Mouse (Mus musculus) ovary, adult 18-20 months (tissue): ENCODE results near the gene Fam168a.

Experiments used
- DNase-seq: peaks from one replicate; pipeline ENCODE4 v3.0.0; 2022; ENCODE audit warnings: low spot score, mixed read lengths

Gene Fam168a

DNA sequence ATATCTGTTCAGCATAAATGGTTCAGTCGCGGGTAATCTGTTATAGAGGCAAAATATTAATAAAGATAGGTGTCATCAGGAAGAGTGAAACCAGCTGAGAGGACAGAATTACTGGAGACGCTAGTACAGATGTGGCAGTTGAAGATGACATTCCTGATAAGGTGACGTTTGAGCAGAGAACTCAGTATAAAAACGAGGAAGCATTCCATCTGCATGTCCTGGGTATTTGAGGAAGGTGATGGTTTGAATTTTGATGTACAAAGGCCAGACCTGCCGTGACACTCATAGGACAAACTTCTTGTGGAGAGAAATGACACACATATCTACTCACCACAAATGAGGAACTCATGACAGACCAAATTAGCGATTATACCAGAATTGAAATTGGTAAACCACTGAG lies 73.8 kb downstream of the Fam168a start:
- DNase-seq = no peak

GRCm38 (mm10) chr7:100784650-100785049 lies 78.2 kb downstream of the Fam168a start:
- no peak for DNase-seq

DNA sequence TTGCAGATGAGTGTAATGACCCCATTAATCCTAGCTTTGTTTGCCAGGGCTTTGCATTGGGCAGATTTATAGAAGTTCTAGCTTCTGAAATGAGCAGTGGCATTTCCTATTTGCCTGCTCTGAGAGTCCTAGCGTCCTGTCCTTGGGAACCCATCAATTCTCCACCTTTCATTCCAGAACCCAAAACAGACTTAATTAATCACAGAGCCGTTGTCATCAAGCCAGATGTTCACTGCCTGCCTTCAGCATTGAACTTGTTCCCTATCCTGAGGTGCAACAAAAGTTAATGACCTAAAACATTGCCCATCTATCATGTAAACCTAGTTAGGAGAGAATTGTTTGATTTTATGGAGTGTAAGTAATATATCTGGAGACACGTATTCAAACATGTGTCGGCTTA lies 79.0 kb downstream of the Fam168a start:
- no peak for DNase-seq

DNA sequence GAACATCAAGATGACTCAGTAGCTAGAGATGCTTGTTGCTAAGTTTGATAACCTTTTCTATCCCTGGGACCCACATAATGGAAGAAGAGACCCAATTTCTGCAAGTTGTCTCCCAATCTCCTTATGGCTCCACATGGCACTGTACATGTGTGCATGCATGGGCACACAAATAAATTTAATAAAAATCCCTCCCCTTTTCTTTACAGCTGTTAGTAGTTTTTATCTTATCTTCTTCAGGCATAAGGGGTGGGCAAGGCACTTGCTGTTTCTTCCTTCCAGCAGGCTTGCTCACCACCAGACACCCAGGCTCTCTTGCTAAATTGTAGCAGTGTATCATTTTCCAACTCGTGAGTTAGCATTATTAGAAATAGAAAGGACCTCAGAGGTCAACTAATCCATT lies 79.6 kb downstream of the Fam168a start:
- no peak for DNase-seq

DNA sequence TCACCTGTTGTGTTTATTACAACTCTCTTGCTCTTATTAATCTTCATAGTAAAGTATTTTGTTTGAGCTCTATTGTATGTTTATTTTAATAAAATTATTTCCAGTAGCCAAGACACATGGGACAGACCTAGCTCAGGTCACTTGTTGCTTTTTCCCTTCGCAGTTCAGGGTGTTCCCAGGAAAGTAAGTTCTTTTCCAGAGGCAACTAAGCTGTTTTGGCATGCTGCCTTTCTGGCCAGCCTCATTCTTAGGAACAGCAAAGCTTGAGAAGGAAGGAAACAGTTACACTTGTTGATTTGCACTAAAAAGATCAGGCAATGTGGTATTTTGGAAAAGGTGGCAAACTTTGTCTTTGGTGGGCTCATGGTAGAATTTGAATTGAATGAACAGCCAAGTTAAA lies 81.9 kb downstream of the Fam168a start:
- DNase-seq = no peak

GRCm38 (mm10) chr7:100798810-100799209 lies 92.4 kb downstream of the Fam168a start:
- DNase-seq = no peak

DNA sequence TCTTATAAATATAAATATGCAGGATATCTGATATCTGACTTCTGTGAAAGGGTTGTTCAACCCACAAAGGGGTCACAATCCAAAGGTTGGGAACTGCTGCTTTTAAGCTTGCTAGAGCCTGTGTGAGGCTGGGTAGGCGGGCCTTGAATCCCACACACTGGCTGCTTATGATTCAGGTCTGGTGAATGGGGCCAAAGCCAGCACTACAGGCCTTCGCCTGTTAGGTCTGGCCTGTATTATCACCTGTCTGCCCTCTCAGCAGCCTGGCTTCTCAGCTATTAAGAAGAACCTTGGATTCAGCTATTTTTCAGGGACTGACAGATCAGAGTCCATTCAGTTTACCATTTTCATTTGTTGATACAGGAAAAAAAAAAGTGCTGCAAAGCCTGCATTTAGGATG lies 99.0 kb downstream of the Fam168a start:
- no peak for DNase-seq

DNA sequence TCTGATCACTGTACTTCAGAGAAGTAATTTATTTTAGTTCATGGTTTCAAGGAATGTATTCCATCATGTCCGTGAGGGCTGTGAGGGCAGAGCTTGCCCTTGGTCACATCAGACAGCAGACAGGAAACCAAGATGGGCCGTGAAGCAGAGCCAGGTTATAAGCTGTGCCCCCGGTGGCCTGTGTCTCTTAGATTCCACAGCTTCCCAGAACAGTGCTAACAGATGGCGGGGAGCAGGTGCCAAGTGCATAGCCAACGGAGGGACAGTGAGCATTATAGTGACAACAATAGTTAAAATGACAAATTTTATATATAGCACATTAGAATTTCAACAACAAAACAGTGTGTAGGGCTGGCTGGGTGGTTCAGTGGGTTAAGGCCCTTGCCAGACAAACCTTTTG lies 105.5 kb downstream of the Fam168a start:
- DNase-seq = no peak

DNA sequence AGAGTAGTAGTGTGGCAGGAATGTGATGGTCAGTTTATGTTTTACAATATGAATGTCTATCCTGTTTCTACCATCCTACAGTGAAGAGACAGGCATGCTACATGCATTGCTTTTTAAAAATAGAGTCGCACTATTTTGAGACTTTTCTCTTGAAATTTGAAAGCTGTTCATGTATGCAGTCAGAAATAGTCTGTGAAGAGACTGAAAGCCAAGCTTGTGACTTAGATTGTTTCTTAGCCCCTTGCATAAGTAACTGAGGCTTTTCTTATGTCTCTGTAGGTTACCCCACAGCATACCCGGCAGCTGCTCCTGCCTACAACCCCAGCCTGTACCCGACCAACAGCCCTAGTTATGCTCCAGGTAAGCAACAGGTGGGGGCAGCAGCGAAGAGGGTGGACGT lies 106.2 kb downstream of the Fam168a start:
- no peak for DNase-seq

DNA sequence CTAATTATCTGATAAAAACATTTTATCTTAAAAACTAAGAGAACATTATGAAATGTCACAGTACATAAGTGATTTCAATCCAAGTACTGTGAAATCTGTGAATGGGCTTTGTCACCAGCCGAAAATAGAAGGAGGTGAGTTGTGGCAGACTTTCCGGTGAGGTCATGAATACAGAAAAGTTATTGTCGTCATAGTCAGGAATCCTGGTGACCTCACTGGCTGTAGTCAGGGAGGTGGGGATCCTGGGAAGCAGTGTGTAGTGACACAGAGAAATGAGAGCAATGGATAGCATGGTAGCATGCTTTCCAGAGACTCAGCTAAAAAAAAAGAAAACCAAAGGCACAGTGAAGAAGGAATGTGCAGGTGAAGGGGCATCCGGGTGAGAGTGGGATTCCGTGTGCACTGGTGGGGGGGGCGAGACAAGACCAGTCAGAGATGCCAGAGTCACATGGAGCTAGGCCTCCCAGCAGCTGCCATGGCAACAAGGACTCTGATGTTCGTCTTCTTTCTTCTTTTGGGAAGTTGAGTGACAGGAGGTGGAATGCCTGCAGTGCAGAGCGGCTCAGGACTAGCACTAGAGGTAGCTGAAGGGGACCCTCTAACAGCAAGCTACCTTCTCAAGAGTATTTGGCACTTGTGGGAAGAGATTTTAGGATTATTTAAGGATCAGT lies 109.6 kb downstream of the Fam168a start:
- no peak for DNase-seq

- DNase-seq = no peak
These were observed 110.5 kb downstream of the Fam168a start for GRCm38 (mm10) chr7:100816759-100817441.

GRCm38 (mm10) chr7:100817442-100817760 lies 111.0 kb downstream of the Fam168a start:
- no peak for DNase-seq

GRCm38 (mm10) chr7:100818401-100819064 lies 112.1 kb downstream of the Fam168a start:
- no peak for DNase-seq

DNA sequence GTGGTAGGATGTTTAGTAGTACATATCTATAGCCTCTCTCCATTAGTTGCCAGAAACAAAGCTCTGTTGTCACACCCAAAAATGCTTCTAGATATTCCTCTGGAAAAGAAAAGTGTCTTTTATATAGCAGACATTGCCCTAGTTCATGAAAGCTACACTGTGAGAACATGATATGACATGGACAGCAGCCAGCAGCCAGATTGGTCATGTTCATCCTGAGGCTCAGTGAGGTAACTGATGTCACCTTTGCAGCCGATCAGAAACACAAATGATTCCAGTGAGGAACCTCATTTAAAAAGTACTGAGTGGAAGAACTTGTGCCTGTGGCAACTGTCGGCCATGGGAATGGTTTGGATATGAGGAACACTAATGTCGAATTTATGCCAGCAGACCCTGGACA lies 118.2 kb downstream of the Fam168a start:
- no peak for DNase-seq

- no peak for DNase-seq
These were observed 122.1 kb downstream of the Fam168a start for GRCm38 (mm10) chr7:100828549-100828948.

- no peak for DNase-seq
These were observed 127.4 kb downstream of the Fam168a start for GRCm38 (mm10) chr7:100833859-100834258.

DNA sequence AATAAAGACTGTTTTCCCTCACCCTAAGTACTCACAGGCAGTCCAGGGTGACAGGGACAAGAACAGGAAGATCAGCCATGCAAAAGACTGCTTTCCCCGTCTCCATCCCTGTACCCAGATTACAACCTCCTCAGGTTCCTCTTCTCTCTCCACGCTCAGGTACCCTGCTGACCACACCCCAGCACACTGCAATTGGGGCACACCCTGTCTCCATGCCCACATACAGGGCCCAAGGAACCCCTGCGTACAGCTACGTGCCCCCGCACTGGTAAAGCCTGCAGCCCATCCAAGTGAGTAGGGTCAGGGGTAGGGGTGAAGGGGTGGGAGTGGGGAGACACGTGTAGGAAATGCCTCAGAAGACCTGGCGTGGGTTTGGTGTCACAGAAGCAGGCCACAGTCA lies 128.7 kb downstream of the Fam168a start:
- no peak for DNase-seq

GRCm38 (mm10) chr7:100835711-100836110 lies 129.3 kb downstream of the Fam168a start:
- no peak for DNase-seq

DNA sequence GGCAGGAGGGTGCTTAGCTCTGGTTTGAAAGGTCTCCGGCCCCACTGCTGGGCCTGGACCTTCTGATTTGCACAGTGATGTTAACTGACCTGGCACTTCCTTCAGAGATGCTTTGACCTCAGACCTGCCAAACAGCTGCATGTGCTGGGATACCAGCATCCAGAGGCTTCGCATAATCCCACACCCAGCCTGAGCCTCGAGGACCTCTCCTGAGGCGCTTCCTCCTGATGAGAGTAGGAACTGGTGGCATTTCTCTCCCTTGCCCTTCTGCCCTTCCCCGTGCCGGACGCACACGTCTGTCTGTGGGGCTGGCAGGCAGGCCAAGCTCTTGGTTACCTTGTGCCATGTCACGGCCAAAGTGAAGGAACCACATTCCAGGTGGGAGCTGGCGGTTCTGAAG lies 130.2 kb downstream of the Fam168a start:
- no peak for DNase-seq

GRCm38 (mm10) chr7:100837701-100838100 lies 131.3 kb downstream of the Fam168a start:
- DNase-seq = no peak

DNA sequence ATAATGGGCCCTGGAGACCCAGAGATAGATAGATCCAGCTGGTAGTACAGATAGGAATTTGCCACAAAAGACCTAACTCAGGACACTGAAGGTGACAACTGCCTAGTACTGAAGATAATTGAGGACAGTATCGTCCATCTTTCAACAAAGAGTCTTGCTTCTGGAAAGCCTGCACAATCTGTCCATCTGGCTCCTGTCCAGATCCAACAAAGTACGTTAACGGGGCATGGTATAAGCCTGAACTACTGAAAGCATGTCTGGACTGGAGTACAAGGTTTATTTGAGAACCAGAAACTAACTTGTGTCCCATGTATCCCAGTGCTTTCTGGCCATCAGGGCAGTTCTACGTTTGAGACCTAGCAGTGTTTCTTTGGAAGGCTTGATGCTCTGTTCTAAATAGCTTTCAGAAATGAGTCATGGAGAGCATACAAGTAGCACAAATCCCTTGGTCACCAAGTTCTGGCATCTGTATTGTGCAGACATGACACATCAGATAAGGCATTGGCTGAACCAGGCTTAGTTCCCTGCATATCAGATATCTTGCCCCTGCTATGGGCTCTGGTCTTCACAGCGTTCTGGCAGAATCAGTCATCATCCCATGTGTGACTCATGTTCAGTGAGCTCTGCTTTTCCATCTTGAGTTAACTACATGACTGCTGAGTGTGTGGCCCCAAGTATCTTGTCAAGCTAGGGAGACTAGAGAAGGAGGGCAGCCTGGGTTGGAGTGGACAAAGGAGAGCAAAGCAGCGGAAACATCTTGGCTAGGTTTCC lies 133.4 kb downstream of the Fam168a start:
- DNase-seq = no peak

GRCm38 (mm10) chr7:100840906-100841305 lies 134.5 kb downstream of the Fam168a start:
- no peak for DNase-seq

GRCm38 (mm10) chr7:100841608-100842007 lies 135.2 kb downstream of the Fam168a start:
- no peak for DNase-seq
